ENCODE assay signal across 23 mouse cellular contexts in the genomic region with DNA sequence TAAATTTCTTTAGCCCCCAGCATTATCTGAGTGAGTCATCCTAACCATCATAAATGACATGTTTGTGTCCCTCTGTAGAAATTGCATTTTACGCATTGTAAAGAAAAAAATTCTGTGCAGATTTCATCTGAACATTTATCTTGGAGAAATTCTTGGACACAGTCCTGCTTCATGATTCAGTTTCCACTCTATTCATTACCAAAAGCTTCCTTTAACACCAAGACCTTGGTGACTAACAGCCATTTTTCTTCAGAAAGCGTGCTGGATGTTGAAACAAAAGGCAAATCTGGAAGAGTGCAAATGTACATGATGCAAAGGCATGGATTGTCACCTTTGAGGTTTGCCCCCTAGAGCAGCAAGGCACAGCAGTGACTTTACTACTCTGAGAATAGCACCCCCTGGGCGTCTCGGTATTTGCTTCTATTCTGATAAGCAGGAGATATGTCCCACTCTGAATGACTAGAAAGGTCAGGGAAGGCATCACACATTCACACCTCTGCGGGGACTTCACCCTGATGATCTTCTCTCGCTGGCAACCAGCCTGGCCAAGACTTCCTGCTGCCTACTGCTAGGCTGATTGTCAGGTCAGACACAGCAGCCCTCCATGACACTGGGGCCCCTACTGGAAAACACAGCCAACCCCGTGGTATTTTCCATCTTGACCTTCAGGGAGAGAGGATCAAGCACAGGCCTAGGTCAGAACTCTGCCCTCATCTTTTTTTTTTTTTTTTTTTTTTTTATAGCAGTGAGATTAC. TPM values are rescaled to one million over a fixed set of nuclear protein-coding genes. Genes with fewer than 3 reads are reported as not detected.
DNase-seq lines count a peak whose midpoint lies in the region; ATAC-seq lines count a peak whose summit lies in the region.
"Had no signal": no experiment of that assay in that cellular context is flagged by ENCODE, and none has a peak within 500 bp of the region (broad histone marks: within the 10 kb centered on the region; RNA-seq: fewer than 3 reads in every experiment).

No protein-coding gene starts in this region.

- no peak overlapping the region for H3K9ac ChIP-seq in limb, embryonic 12.5 days (replicated peaks)
- H3K9ac ChIP-seq: embryonic facial prominence, embryonic 12.5 days; forebrain, embryonic 12.5 days; liver, embryonic 12.5 days; midbrain, embryonic 13.5 days had no signal

- WGBS in limb, embryonic 12.5 days = 65% methylated on average over 7 of the region's 7 CpGs
- WGBS in limb, embryonic 10.5 days = 76% methylated on average over 7 of the region's 7 CpGs

- no peaks in the 10 kb centered on the region for H3K27me3 ChIP-seq in limb, embryonic 12.5 days
- no peaks in the 10 kb centered on the region for H3K27me3 ChIP-seq in limb, embryonic 10.5 days (ENCODE audit: low read depth, poor library complexity, severe bottlenecking)
- H3K27me3 ChIP-seq: embryonic facial prominence, embryonic 12.5 days; forebrain, embryonic 12.5 days; liver, embryonic 12.5 days; midbrain, embryonic 13.5 days; Patski had no signal

- H3K4me1 ChIP-seq in limb, embryonic 12.5 days (replicated peaks) = peaks cover 45% of the 10 kb centered on the region
- peaks cover 41% of the 10 kb centered on the region for H3K4me1 ChIP-seq in limb, embryonic 10.5 days
- H3K4me1 ChIP-seq: forebrain, embryonic 12.5 days; liver, embryonic 12.5 days; midbrain, embryonic 13.5 days had no signal

- H3K36me3 ChIP-seq in limb, embryonic 12.5 days = peaks cover 10% of the 10 kb centered on the region; the same call in 1 of the 2 replicates
- peaks cover 31% of the 10 kb centered on the region for H3K36me3 ChIP-seq in limb, embryonic 10.5 days
- H3K36me3 ChIP-seq: embryonic facial prominence, embryonic 12.5 days had no signal

- no peak overlapping the region for H3K4me2 ChIP-seq in limb, embryonic 12.5 days
- H3K4me2 ChIP-seq: embryonic facial prominence, embryonic 12.5 days; forebrain, embryonic 12.5 days; liver, embryonic 12.5 days; midbrain, embryonic 13.5 days had no signal

- ATAC-seq in limb, embryonic 12.5 days (ENCODE audit: insufficient number of reproducible peaks, insufficient read depth, low FRiP score, low TSS enrichment, low read depth) = no peak
- ATAC-seq: liver, embryonic 12.5 days; midbrain, embryonic 13.5 days; Patski had no signal

- H3K9me3 ChIP-seq in limb, embryonic 12.5 days = no peaks in the 10 kb centered on the region
- no peaks in the 10 kb centered on the region for H3K9me3 ChIP-seq in limb, embryonic 10.5 days (replicated peaks)
- H3K9me3 ChIP-seq: embryonic facial prominence, embryonic 12.5 days; forebrain, embryonic 12.5 days; liver, embryonic 12.5 days; midbrain, embryonic 13.5 days had no signal

- H3K4me3 ChIP-seq in limb, embryonic 12.5 days (replicated peaks) = no peak overlapping the region
- no peak overlapping the region for H3K4me3 ChIP-seq in limb, embryonic 10.5 days
- H3K4me3 ChIP-seq: embryonic facial prominence, embryonic 12.5 days; erythroblast, embryonic 14.5 days; forebrain, embryonic 12.5 days; liver, embryonic 12.5 days; midbrain, embryonic 13.5 days had no signal

- no peak for DNase-seq in limb, embryonic 10.5 days (ENCODE audit: low spot score)
- peak; percentile 25 for DNase-seq in Muller cell, postnatal 12 days (ENCODE audit: inconsistent ontology term)
- peak; percentile 42 for DNase-seq in adrenal gland, postnatal 10 days
- no peak for DNase-seq in cerebellum, adult 11 months
- no peak for DNase-seq in liver
- DNase-seq in left cerebral cortex, adult 18-20 months (ENCODE audit: low spot score in 2 of 2) = no peak
- DNase-seq: cerebellum, postnatal 14 days; gastrocnemius, postnatal 36 days; heart, postnatal 10 days; kidney, adult 2 months; lung, adult 18-20 months; lung, postnatal 14 days; right cerebral cortex, postnatal 14 days; spleen, adult 18-20 months had no signal

- 0 out of 2 replicates have a peak overlapping the region, but pooled peaks have one; percentile 41 for H3K27ac ChIP-seq in limb, embryonic 12.5 days
- no peak overlapping the region; the same call in 1 of the 2 replicates for H3K27ac ChIP-seq in limb, embryonic 10.5 days
- H3K27ac ChIP-seq: embryonic facial prominence, embryonic 12.5 days; forebrain, embryonic 12.5 days; kidney, postnatal 0 days; liver, embryonic 12.5 days; midbrain, embryonic 13.5 days had no signal

RNA-seq across cellular contexts. Expression of a gene that starts 51.6 kb away (rescaled TPM):
- polyA plus RNA-seq in limb, embryonic 12.5 days (2016; fragmentation: Nextera tagmentation; extraction: Ambion mirVana) = 2.2 and 2.7 TPM in 2 replicates
- 0.41 and 0.63 TPM in 2 replicates for polyA plus RNA-seq in limb, embryonic 10.5 days (2016; fragmentation: Nextera tagmentation; extraction: Ambion mirVana)
- 1 to 10 TPM; 6.6 to 9.0 TPM for total RNA-seq in adrenal gland, postnatal 10 days (2021)
- total RNA-seq in left cerebral cortex, adult 18-20 months (2021) = 100 to 1,000 TPM; 122 to 142 TPM
- total RNA-seq: megakaryocyte, adult 5-6 weeks had no signal
- polyA plus RNA-seq: erythroblast, embryonic 14.5 days had no signal

Comparison
In these comparisons a context has a peak if more than half of its experiments do, and no peak if none do; other contexts are left out.
1. DNase-seq: peak in Muller cell, postnatal 12 days (single experiment) and adrenal gland, postnatal 10 days (single experiment); none in limb, embryonic 10.5 days (single experiment), cerebellum, adult 11 months (single experiment), liver (single experiment) and left cerebral cortex, adult 18-20 months (0 of 2).
2. RNA of a gene that starts 51.6 kb away (total RNA-seq): 122 to 142 TPM in left cerebral cortex, adult 18-20 months; 6.6 to 9.0 TPM in adrenal gland, postnatal 10 days; every median in the first group is over 10 times any median in the second.